Mouse (Mus musculus) forebrain, embryonic 12.5 days (tissue): ENCODE measurements around the gene Prlr. TPM values are rescaled to one million over a fixed set of nuclear protein-coding genes. Genes with fewer than 3 reads are reported as not detected.

Experiments
- ATAC-seq: fragments of 200-750 bp; cut with Nextera tagmentation; 2 replicates; pipeline ENCODE4 v1.8.0; 2017; ENCODE audit warnings: moderate TSS enrichment; ENCODE audit not compliant: low FRiP score
- H3K27ac ChIP-seq: fragments of 300-500 bp; sonication (generic); 2 replicates; pipeline ENCODE4 v1.5.1; 2016; ENCODE audit warnings: mild to moderate bottlenecking
- H3K27me3 ChIP-seq: fragments of 300-500 bp; sonication (generic); 2 replicates; pipeline ENCODE4 v1.6.1; 2016; ENCODE audit warnings: mild to moderate bottlenecking
- H3K36me3 ChIP-seq: fragments of 300-500 bp; sonication (generic); replicated peaks from 2 replicates; pipeline ENCODE4 v1.6.1; 2016; ENCODE audit warnings: mild to moderate bottlenecking
- H3K4me1 ChIP-seq: fragments of 300-500 bp; sonication (generic); 2 replicates; pipeline ENCODE4 v1.6.1; 2016
- H3K4me2 ChIP-seq: fragments of 300-500 bp; sonication (generic); 2 replicates; pipeline ENCODE4 v1.6.1; 2016; ENCODE audit warnings: mild to moderate bottlenecking, moderate library complexity
- H3K4me3 ChIP-seq: fragments of 300-500 bp; sonication (generic); replicated peaks from 2 replicates; pipeline ENCODE4 v1.5.1; 2016; ENCODE audit warnings: mild to moderate bottlenecking
- H3K9ac ChIP-seq: fragments of 300-500 bp; sonication (generic); 2 replicates; pipeline ENCODE4 v1.6.1; 2016; ENCODE audit warnings: mild to moderate bottlenecking
- H3K9me3 ChIP-seq: fragments of 300-500 bp; sonication (generic); 2 replicates; pipeline ENCODE4 v1.6.1; 2016
- WGBS: fragments of 180-500 bp; shearing (Covaris S2); methylation state at CpG from one replicate; pipeline ENCODE4 v1.1.7; 2016; 5-methylcytosine and 5-hydroxymethylcytosine counted together
- polyA plus RNA-seq: library from polyadenylated mRNA; unstranded; fragments of >200 nt; fragmentation: Nextera tagmentation; extraction: Ambion mirVana; gene quantifications from 2 replicates; pipeline ENCODE4 v1.2.1, GENCODE M21; 2016

Prlr gene
- polyA plus RNA-seq, 1 experiment from 2014 or later = 0.15 TPM

DNA sequence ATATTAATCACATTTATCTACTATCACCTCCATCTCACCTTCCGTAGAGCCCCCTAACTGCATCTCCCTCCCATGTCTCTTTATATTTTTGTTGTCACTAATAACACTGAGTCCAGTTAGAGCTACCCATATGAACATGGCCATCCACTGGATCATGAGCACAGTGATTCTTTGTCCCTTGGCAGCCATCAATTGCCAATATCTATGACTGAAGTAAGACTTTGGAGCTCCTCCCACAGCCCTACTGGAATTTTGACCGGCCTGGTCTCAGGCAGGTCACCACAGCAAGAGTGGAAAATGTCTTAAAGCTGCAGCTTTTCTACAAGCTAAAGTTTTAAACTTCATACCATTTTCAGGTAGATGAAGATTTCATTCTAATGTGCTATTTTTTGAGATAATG is 189.3 kb downstream of the Prlr start:
- H3K27me3 ChIP-seq = no peaks in the 10 kb centered on the region
- no peak overlapping the region for H3K4me3 ChIP-seq
- WGBS = 93% methylated on average over 2 of the region's 2 CpGs
- ATAC-seq = no peak
- no peaks in the 10 kb centered on the region for H3K36me3 ChIP-seq
- H3K4me1 ChIP-seq = no peaks in the 10 kb centered on the region
- no peaks in the 10 kb centered on the region for H3K9me3 ChIP-seq
- no peak overlapping the region for H3K9ac ChIP-seq
- H3K4me2 ChIP-seq = no peak overlapping the region
- H3K27ac ChIP-seq = no peak overlapping the region

GRCm38 (mm10) chr15:10375404-10375803 is 198.4 kb downstream of the Prlr start:
- H3K27me3 ChIP-seq = no peaks in the 10 kb centered on the region
- H3K36me3 ChIP-seq = no peaks in the 10 kb centered on the region
- ATAC-seq = no peak
- no peak overlapping the region for H3K9ac ChIP-seq
- no peaks in the 10 kb centered on the region for H3K4me1 ChIP-seq
- no peak overlapping the region for H3K4me3 ChIP-seq
- WGBS = 95% methylated on average over 3 of the region's 3 CpGs
- no peak overlapping the region for H3K4me2 ChIP-seq
- no peak overlapping the region for H3K27ac ChIP-seq
- no peaks in the 10 kb centered on the region for H3K9me3 ChIP-seq

- Histone ChIP-seq H3K4me1 (no peaks in the 10 kb centered on the region), H3K9ac (no peak overlapping the region), H3K36me3 (no peaks in the 10 kb centered on the region), H3K9me3 (no peaks in the 10 kb centered on the region), H3K27ac (no peak overlapping the region), H3K27me3 (no peaks in the 10 kb centered on the region), H3K4me2 (no peak overlapping the region), H3K4me3 (no peak overlapping the region)
- ATAC-seq = no peak
- WGBS = 88% methylated on average over 4 of the region's 4 CpGs
Observed at GRCm38 (mm10) chr15:10378338-10378959, 201.4 kb downstream of the Prlr start.

DNA sequence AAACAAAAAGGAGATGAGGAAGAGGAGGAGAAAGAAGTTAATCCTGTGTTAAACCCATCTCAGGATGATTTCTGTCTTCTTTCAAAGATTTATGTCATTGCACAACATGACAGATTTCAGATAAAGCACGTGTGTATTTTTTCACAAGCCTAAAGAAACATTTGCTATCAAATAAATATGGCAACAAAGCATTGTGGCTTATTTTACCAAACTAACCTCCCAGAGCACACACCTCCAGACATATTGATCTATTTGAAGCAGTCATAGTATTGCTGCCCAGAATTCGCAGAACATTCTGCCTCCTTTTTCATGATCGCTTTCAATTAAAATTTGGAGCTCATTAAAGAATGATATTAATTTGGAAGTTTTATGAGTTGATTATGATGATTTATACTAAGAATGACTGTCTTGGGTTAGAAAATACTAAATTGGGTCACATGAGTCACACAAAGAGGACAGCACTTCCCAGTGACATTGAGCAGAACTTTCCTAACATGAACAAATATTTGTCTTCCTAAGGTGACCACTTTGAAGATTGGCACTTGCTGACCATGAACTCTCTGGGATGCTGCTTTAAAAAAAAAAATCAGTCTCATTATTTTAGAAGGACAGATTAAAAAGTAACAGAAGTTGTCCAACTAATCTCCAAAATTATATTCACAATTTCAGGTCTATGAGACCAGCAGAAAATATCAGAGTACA is 202.9 kb downstream of the Prlr start:
- Histone ChIP-seq H3K27me3 (no peaks in the 10 kb centered on the region), H3K4me2 (no peak overlapping the region), H3K9me3 (no peaks in the 10 kb centered on the region), H3K4me1 (no peaks in the 10 kb centered on the region), H3K9ac (no peak overlapping the region), H3K27ac (no peak overlapping the region), H3K36me3 (no peaks in the 10 kb centered on the region), H3K4me3 (no peak overlapping the region)
- 95% methylated on average over 3 of the region's 3 CpGs for WGBS
- no peak for ATAC-seq

GRCm38 (mm10) chr15:10387263-10387662 is 210.2 kb downstream of the Prlr start:
- ATAC-seq = no peak
- no peak overlapping the region for H3K27ac ChIP-seq
- WGBS = 73% methylated on average over 2 of the region's 2 CpGs
- H3K4me2 ChIP-seq = no peak overlapping the region
- no peak overlapping the region for H3K9ac ChIP-seq
- H3K4me3 ChIP-seq = no peak overlapping the region
- H3K9me3 ChIP-seq = no peaks in the 10 kb centered on the region
- H3K27me3 ChIP-seq = no peaks in the 10 kb centered on the region
- no peaks in the 10 kb centered on the region for H3K36me3 ChIP-seq
- H3K4me1 ChIP-seq = no peaks in the 10 kb centered on the region

Other genes starting within 250 kb of the Prlr start
- gene Gm21973, start 148.1 kb downstream of the Prlr start, polyA plus RNA-seq = not detected in 2 replicates
- not detected in 2 replicates for gene Agxt2, start 181.3 kb downstream of the Prlr start, polyA plus RNA-seq